Mouse (Mus musculus) G1E (cell line): ENCODE measurements around the gene Adgrf2. TPM values are rescaled to one million over a fixed set of nuclear protein-coding genes. Genes with fewer than 3 reads are reported as not detected.

ENCODE experiments used
- ATAC-seq: 2 replicates; pipeline ENCODE4 v1.8.0; 2016; ENCODE audit warnings: mild to moderate bottlenecking; ENCODE audit not compliant: insufficient number of reproducible peaks, poor library complexity, low FRiP score, severe bottlenecking; ENCODE audit errors: extremely low read depth
- DNase-seq: peaks from one replicate; pipeline ENCODE4 v3.0.0; 2012; ENCODE audit warnings: low spot score
- H3K27me3 ChIP-seq: 2 replicates; pipeline ENCODE4 v1.6.1; 2012; ENCODE audit warnings: mild to moderate bottlenecking, low read length, inconsistent platforms; ENCODE audit not compliant: insufficient read depth
- H3K36me3 ChIP-seq: replicated peaks from 2 replicates; pipeline ENCODE3; 2012; ENCODE audit warnings: mild to moderate bottlenecking, inconsistent platforms
- H3K4me1 ChIP-seq: 2 replicates; pipeline ENCODE4 v1.6.1; 2012; ENCODE audit warnings: low read depth, low read length, inconsistent platforms, mixed read lengths; ENCODE audit not compliant: insufficient read depth
- H3K4me3 ChIP-seq: 2 replicates; pipeline ENCODE4 v1.5.1; 2012; ENCODE audit warnings: low read depth, mild to moderate bottlenecking, inconsistent platforms, low read length, moderate library complexity, mixed read lengths
- H3K9me3 ChIP-seq: replicated peaks from 2 replicates; pipeline ENCODE4 v1.6.1; 2012; ENCODE audit warnings: inconsistent platforms
- CTCF ChIP-seq: IDR thresholded peaks from 2 replicates; pipeline ENCODE4 v1.5.1; 2012; ENCODE audit warnings: low read depth, low read length, inconsistent platforms, mixed read lengths
- GATA1 ChIP-seq: IDR thresholded peaks from 2 replicates; pipeline ENCODE4 v1.6.1; 2012; ENCODE audit warnings: borderline replicate concordance, low read length, inconsistent platforms, mixed read lengths
- GATA2 ChIP-seq: IDR thresholded peaks from 2 replicates; pipeline ENCODE4 v1.6.1; 2012; ENCODE audit warnings: low read depth, low read length, inconsistent platforms, borderline replicate concordance
- POLR2AphosphoS5 ChIP-seq: IDR thresholded peaks from 2 replicates; pipeline ENCODE4 v1.6.1; 2012; ENCODE audit warnings: low read depth, low read length, inconsistent platforms; ENCODE audit not compliant: insufficient replicate concordance
- TAL1 ChIP-seq: conservative IDR thresholded peaks from 2 replicates; pipeline ENCODE4 v1.6.1; 2012; ENCODE audit warnings: low read depth, low read length, inconsistent platforms, mixed read lengths
- polyA plus RNA-seq: library from polyadenylated mRNA; stranded (reverse); fragments of >175 nt; gene quantifications from 2 replicates; pipeline ENCODE4 v1.2.3, GENCODE M21; 2012
- total RNA-seq, 2 experiments: library from RNA; stranded (forward) in 1 of 2; stranded (reverse) in 1 of 2; fragments of 200-1000 nt in 1 of 2; fragments of >200 nt in 1 of 2; fragmentation: Nextera tagmentation in 1 of 2; gene quantifications; 2 replicates each; pipeline ENCODE4 v1.2.3; 2014 to 2017

The Adgrf2 gene
- total and polyA plus RNA-seq, 3 experiments: 0.05 TPM; not detected in 2

DNA sequence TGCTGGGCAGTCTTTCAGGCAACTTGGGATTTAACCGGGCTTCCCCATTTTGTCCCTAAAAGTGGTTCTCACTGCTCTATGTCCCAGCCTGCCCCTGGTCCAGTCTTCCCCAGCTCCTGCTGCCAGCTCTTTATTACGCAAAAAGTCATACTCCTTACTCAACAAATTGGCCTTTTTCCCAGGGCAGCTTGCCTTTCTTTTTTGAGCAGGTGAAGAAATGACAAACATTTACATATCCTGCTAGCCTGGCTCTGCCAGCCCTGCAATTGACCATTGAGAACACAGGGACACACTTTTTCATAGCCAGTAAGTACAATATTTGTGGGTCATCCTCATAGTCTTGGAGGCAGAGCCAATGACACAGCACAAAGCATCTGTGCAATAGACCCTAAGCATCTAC lies 10.2 kb upstream of the Adgrf2 start:
- no peak for ATAC-seq
- H3K4me1 ChIP-seq: no peaks in the 10 kb centered on the region

GRCm38 (mm10) chr17:42745657-42746420 lies 3.9 kb upstream of the Adgrf2 start:
- Histone ChIP-seq H3K4me1 (no peaks in the 10 kb centered on the region), H3K9me3 (peaks cover 25% of the 10 kb centered on the region), H3K36me3 (no peaks in the 10 kb centered on the region), H3K27me3 (no peaks in the 10 kb centered on the region), H3K4me3 (no peak overlapping the region)
- ATAC-seq (no peak), DNase-seq (no peak)
- no peak for TF ChIP-seq GATA2
- no peak for TF ChIP-seq POLR2AphosphoS5
- TF ChIP-seq TAL1: no peak
- no peak for TF ChIP-seq CTCF
- TF ChIP-seq GATA1: no peak

More for the DNA sequence above, 10.2 kb upstream of the Adgrf2 start:
- H3K27me3 ChIP-seq: no peaks in the 10 kb centered on the region
- H3K36me3 ChIP-seq: no peaks in the 10 kb centered on the region
- DNase-seq: no peak
- no peak for TF ChIP-seq GATA1
- no peak for TF ChIP-seq GATA2
- no peak for TF ChIP-seq CTCF
- no peak for TF ChIP-seq TAL1
- no peak for TF ChIP-seq POLR2AphosphoS5
- no peak overlapping the region for H3K4me3 ChIP-seq
- peaks cover 17% of the 10 kb centered on the region for H3K9me3 ChIP-seq

DNA sequence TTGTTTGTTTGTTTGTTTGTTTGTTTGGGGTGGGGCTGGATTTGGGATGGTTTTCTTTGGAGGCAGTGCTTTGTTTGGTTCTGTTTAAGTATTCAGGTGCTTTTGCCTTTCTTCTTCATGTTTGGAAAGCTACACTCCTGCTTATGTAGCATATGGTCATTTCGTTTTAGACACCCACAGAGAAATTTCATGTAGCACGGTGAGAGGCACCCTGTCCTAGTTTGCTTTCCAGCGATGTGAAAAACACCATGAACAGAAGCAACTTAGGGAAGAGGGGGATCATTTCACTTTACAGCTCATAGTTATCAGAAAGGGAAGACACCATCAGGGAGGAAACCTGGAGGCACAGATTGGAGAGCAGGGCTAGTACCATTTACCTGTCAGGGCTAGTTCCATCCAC lies 844 bp upstream of the Adgrf2 start:
- H3K4me1 ChIP-seq: no peaks in the 10 kb centered on the region
- DNase-seq (no peak), ATAC-seq (no peak)
- H3K4me3 ChIP-seq: no peak overlapping the region
- H3K27me3 ChIP-seq: no peaks in the 10 kb centered on the region
- peaks cover 17% of the 10 kb centered on the region for H3K9me3 ChIP-seq
- TF ChIP-seq TAL1: no peak
- no peak for TF ChIP-seq CTCF
- no peak for TF ChIP-seq POLR2AphosphoS5
- no peak for TF ChIP-seq GATA2
- no peak for TF ChIP-seq GATA1
- no peaks in the 10 kb centered on the region for H3K36me3 ChIP-seq

DNA sequence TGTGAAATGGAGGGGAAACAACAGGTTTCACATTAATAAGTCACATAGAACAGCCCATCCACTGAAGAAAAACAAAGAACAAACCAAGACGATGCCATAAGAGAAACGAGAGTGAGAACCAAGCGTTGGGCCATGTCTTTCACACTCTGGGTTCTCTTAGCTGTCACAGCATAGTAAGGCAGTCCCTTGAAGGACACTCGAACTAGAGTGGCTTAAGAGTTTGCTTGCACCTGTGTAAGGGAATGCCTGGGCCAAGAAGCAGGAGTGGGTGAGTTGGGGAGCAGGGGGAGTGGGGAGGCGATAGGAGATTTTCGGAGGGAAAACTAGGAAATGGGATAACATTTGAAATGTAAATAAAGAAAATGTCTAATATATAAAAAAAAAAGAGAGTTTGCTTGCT lies 3.2 kb downstream of the Adgrf2 start:
- H3K4me1 ChIP-seq: no peaks in the 10 kb centered on the region
- no peak for DNase-seq
- no peak overlapping the region for H3K4me3 ChIP-seq
- ATAC-seq: no peak
- no peak for TF ChIP-seq GATA1
- TF ChIP-seq GATA2: no peak
- TF ChIP-seq TAL1: no peak
- no peak for TF ChIP-seq CTCF
- TF ChIP-seq POLR2AphosphoS5: no peak
- H3K27me3 ChIP-seq: no peaks in the 10 kb centered on the region
- peaks cover 18% of the 10 kb centered on the region for H3K9me3 ChIP-seq
- H3K36me3 ChIP-seq: no peaks in the 10 kb centered on the region

DNA sequence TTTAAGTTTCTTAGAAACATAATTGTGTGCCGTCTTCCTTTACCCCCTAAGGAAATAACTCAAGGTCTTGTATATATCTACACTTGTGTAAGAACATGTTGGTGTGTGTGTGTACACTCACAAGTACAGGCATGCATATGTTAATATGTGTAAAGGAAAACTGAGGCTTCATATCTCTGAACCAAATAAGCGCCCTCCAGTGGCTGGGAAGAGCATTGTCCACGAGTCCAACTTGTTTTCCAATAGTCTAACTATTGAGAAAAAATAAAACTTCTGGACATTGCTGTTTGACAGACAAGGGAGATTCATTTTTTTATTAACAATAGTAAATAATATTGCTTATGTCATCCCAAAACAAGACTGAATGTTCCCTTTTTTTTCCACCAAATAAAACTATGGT lies 24.8 kb downstream of the Adgrf2 start:
- DNase-seq (no peak), ATAC-seq (no peak)
- H3K4me1 ChIP-seq: no peaks in the 10 kb centered on the region
- peaks cover 19% of the 10 kb centered on the region for H3K9me3 ChIP-seq
- H3K4me3 ChIP-seq: no peak overlapping the region
- TF ChIP-seq GATA1 (no peak), CTCF (no peak), TAL1 (no peak), POLR2AphosphoS5 (no peak), GATA2 (no peak)
- no peaks in the 10 kb centered on the region for H3K27me3 ChIP-seq
- H3K36me3 ChIP-seq: no peaks in the 10 kb centered on the region

DNA sequence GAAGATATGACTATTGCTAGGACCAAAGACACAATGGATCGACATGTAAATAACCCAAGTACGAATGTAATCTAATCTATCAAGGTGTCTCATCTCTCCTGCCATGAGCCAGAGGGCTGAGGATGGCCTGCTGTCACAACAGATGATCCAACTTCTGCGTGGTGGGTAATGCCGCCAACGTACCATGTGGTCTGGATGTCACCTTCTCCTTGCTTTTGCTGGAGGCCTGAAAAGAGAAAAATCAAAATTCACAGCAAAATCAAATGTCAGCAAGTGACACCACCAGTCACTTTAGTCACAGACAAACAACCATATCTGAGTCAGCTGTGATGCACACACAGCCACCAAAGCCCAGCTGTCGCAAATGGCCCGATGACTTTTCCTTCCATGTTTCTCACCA lies 27.0 kb downstream of the Adgrf2 start:
- TF ChIP-seq TAL1 (no peak), CTCF (no peak), GATA1 (no peak), POLR2AphosphoS5 (no peak), GATA2 (no peak)
- no peak for ATAC-seq

More for the DNA sequence above, 27.0 kb downstream of the Adgrf2 start:
- Histone ChIP-seq H3K27me3 (no peaks in the 10 kb centered on the region), H3K4me1 (no peaks in the 10 kb centered on the region), H3K4me3 (no peak overlapping the region), H3K36me3 (no peaks in the 10 kb centered on the region), H3K9me3 (peaks cover 28% of the 10 kb centered on the region)
- DNase-seq: no peak
